Mouse (Mus musculus): ENCODE data around the gene Krt80. TPM values are rescaled to one million over a fixed set of nuclear protein-coding genes. Genes with fewer than 3 reads are reported as not detected.
A peak's percentile ranks its signal among the peaks of the same experiment; 100 is the strongest.

Krt80 gene
- polyA plus RNA-seq, 1 experiment from 2014 or later: 2.0 TPM

MicroRNAs encoded within 50 kb of the gene (microRNA counts, 519-probe panel; counts per million panel counts)
- microRNA mmu-miR-1941-3p (2,445 counts per million, percentile 45 among the panel's probes with 10 or more counts), microRNA mmu-miR-1941-5p (1,606 counts per million, percentile 8 among the panel's probes with 10 or more counts)

Small RNA genes within 50 kb of the gene (microRNA-seq; reads per million reads assigned to microRNA genes)
- gene Mir1941: 1.3 reads per million

Other genes starting within 250 kb of the Krt80 start
- 68.2 and 72.4 TPM in 2 replicates for gene Acvrl1, start 241.6 kb downstream of the Krt80 start, polyA plus RNA-seq (2015; fragmentation: Nextera tagmentation; extraction: Ambion mirVana)
- gene Acvr1b, start 196.1 kb downstream of the Krt80 start, polyA plus RNA-seq (2015; fragmentation: Nextera tagmentation; extraction: Ambion mirVana): 5.9 and 6.0 TPM in 2 replicates
- 6.9 and 7.9 TPM in 2 replicates for gene Grasp, start 146.0 kb downstream of the Krt80 start, polyA plus RNA-seq (2015; fragmentation: Nextera tagmentation; extraction: Ambion mirVana)
- 9.2 and 9.9 TPM in 2 replicates for gene Nr4a1, start 115.9 kb downstream of the Krt80 start, polyA plus RNA-seq (2015; fragmentation: Nextera tagmentation; extraction: Ambion mirVana)
- 74.5 and 76.8 TPM in 2 replicates for gene Atg101, start 85.9 kb downstream of the Krt80 start, polyA plus RNA-seq (2015; fragmentation: Nextera tagmentation; extraction: Ambion mirVana)
- 48.1 and 50.0 TPM in 2 replicates for gene 6030408B16Rik, start 77.0 kb downstream of the Krt80 start, polyA plus RNA-seq (2015; fragmentation: Nextera tagmentation; extraction: Ambion mirVana)
- gene Krt7, start 40.9 kb upstream of the Krt80 start, polyA plus RNA-seq (2015; fragmentation: Nextera tagmentation; extraction: Ambion mirVana): 152 and 158 TPM in 2 replicates
- gene Krt87, start 68.6 kb upstream of the Krt80 start, polyA plus RNA-seq (2015; fragmentation: Nextera tagmentation; extraction: Ambion mirVana): 0.38 and 0.39 TPM in 2 replicates
- gene Krt88, start 77.6 kb upstream of the Krt80 start, polyA plus RNA-seq (2015; fragmentation: Nextera tagmentation; extraction: Ambion mirVana): not detected in 2 replicates
- gene Krt81, start 93.6 kb upstream of the Krt80 start, polyA plus RNA-seq (2015; fragmentation: Nextera tagmentation; extraction: Ambion mirVana): not detected in 2 replicates
- not detected in 2 replicates for gene Krt86, start 103.3 kb upstream of the Krt80 start, polyA plus RNA-seq (2015; fragmentation: Nextera tagmentation; extraction: Ambion mirVana)
- 0.13 TPM in 1 of 2 replicates, not detected in the other for gene Krt83, start 121.3 kb upstream of the Krt80 start, polyA plus RNA-seq (2015; fragmentation: Nextera tagmentation; extraction: Ambion mirVana)
- gene Gm49425, start 147.1 kb upstream of the Krt80 start, polyA plus RNA-seq (2015; fragmentation: Nextera tagmentation; extraction: Ambion mirVana): not detected in 2 replicates
- gene Krt84, start 162.7 kb upstream of the Krt80 start, polyA plus RNA-seq (2015; fragmentation: Nextera tagmentation; extraction: Ambion mirVana): not detected in 2 replicates
- gene Krt82, start 180.5 kb upstream of the Krt80 start, polyA plus RNA-seq (2015; fragmentation: Nextera tagmentation; extraction: Ambion mirVana): not detected in 2 replicates
- 0.05 TPM in 1 of 2 replicates, not detected in the other for gene Krt90, start 192.8 kb upstream of the Krt80 start, polyA plus RNA-seq (2015; fragmentation: Nextera tagmentation; extraction: Ambion mirVana)
- gene Krt75, start 203.7 kb upstream of the Krt80 start, polyA plus RNA-seq (2015; fragmentation: Nextera tagmentation; extraction: Ambion mirVana): 0.05 and 0.14 TPM in 2 replicates

All from lung, embryonic 15.5 days (tissue).